Mouse (Mus musculus): ENCODE measurements around the gene Tmcc2. TPM values are rescaled to one million over a fixed set of nuclear protein-coding genes. Genes with fewer than 3 reads are reported as not detected.

The Tmcc2 gene
- total and polyA plus RNA-seq, 3 experiments = 4.1 to 7.2 TPM; not detected in 1

- Histone ChIP-seq H3K4me3 (ENCODE audit: control insufficient read depth in 1 of 2, insufficient read depth in 1 of 2, low read depth in 2 of 2, low read length in 2 of 2) (no peak overlapping the region), H3K9ac (ENCODE audit: control insufficient read depth, low read depth, low read length, poor library complexity, severe bottlenecking) (no peak overlapping the region), H3K79me2 (ENCODE audit: control insufficient read depth, insufficient read depth, low read length, poor library complexity) (no peaks in the 10 kb centered on the region), H3K36me3 (ENCODE audit: control insufficient read depth in 1 of 2, insufficient read depth in 2 of 2, low read length in 2 of 2) (peaks cover 0 to 20% of the 10 kb centered on the region in 2 experiments; a peak in 2 of 4 replicates), H3K27me3 (ENCODE audit: control insufficient read depth in 1 of 2, insufficient read depth in 2 of 2, low read length in 2 of 2) (no peaks in the 10 kb centered on the region), H3K9me3 (replicated peaks; ENCODE audit: insufficient read depth, low read length) (no peaks in the 10 kb centered on the region), H3K4me1 (ENCODE audit: control insufficient read depth in 1 of 2, insufficient read depth in 2 of 2, low read length in 2 of 2) (peaks cover 15 to 29% of the 10 kb centered on the region in 2 experiments), H3K27ac (ENCODE audit: control insufficient read depth, low read depth, low read length) (no peak overlapping the region)
- TF ChIP-seq CTCF (IDR thresholded peaks at IDR 0.05 in 2 of 3, conservative IDR thresholded peaks at IDR 0.05 in 1 of 3; ENCODE audit: control insufficient read depth in 1 of 3, insufficient read depth in 1 of 3, low read depth in 2 of 3, low read length in 3 of 3, poor library complexity in 1 of 3, severe bottlenecking in 1 of 3) (no peak), KAT2A (conservative IDR thresholded peaks at IDR 0.05; ENCODE audit: low read depth, low read length) (no peak), TBP (IDR thresholded peaks at IDR 0.05; ENCODE audit: low read depth, low read length) (no peak), ETS1 (IDR thresholded peaks at IDR 0.05; ENCODE audit: low read depth, low read length) (no peak), GATA1 (IDR thresholded peaks at IDR 0.05; ENCODE audit: low read depth, low read length) (no peak), RAD21 (IDR thresholded peaks at IDR 0.05; ENCODE audit: low read depth, low read length) (no peak), MAX (IDR thresholded peaks at IDR 0.05; ENCODE audit: low read length) (no peak), MEF2A (IDR thresholded peaks at IDR 0.05; ENCODE audit: extremely low read depth, insufficient replicate concordance, low read depth, low read length, poor library complexity, severe bottlenecking) (no peak), TAL1 (IDR thresholded peaks at IDR 0.05; ENCODE audit: low read length) (no peak)
- no peak for DNase-seq (ENCODE audit: low read depth, low spot score)
Measured at GRCm38 (mm10) chr1:132366235-132366634, 24.8 kb downstream of the Tmcc2 start.

- H3K36me3 ChIP-seq (ENCODE audit: control insufficient read depth in 1 of 2, insufficient read depth in 2 of 2, low read length in 2 of 2) = peaks cover 0 to 17% of the 10 kb centered on the region in 2 experiments; a peak in 2 of 4 replicates
Measured at GRCm38 (mm10) chr1:132365645-132366044, 25.4 kb downstream of the Tmcc2 start.

GRCm38 (mm10) chr1:132364896-132365557 lies 26.1 kb downstream of the Tmcc2 start:
- Histone ChIP-seq H3K9me3 (replicated peaks; ENCODE audit: insufficient read depth, low read length) (no peaks in the 10 kb centered on the region), H3K79me2 (ENCODE audit: control insufficient read depth, insufficient read depth, low read length, poor library complexity) (no peaks in the 10 kb centered on the region), H3K27me3 (ENCODE audit: control insufficient read depth in 1 of 2, insufficient read depth in 2 of 2, low read length in 2 of 2) (no peaks in the 10 kb centered on the region), H3K9ac (ENCODE audit: control insufficient read depth, low read depth, low read length, poor library complexity, severe bottlenecking) (no peak overlapping the region), H3K4me3 (ENCODE audit: control insufficient read depth in 1 of 2, insufficient read depth in 1 of 2, low read depth in 2 of 2, low read length in 2 of 2) (no peak overlapping the region), H3K4me1 (ENCODE audit: control insufficient read depth in 1 of 2, insufficient read depth in 2 of 2, low read length in 2 of 2) (peaks cover 9 to 20% of the 10 kb centered on the region in 2 experiments), H3K36me3 (ENCODE audit: control insufficient read depth in 1 of 2, insufficient read depth in 2 of 2, low read length in 2 of 2) (peaks cover 0 to 12% of the 10 kb centered on the region in 2 experiments; a peak in 2 of 4 replicates), H3K27ac (ENCODE audit: control insufficient read depth, low read depth, low read length) (no peak overlapping the region)
- no peak for DNase-seq (ENCODE audit: low read depth, low spot score)
- TF ChIP-seq NRF1 (IDR thresholded peaks at IDR 0.05; ENCODE audit: insufficient read depth, low read depth, low read length, poor library complexity, severe bottlenecking) (no peak), CTCF (IDR thresholded peaks at IDR 0.05 in 2 of 3, conservative IDR thresholded peaks at IDR 0.05 in 1 of 3; ENCODE audit: control insufficient read depth in 1 of 3, insufficient read depth in 1 of 3, low read depth in 2 of 3, low read length in 3 of 3, poor library complexity in 1 of 3, severe bottlenecking in 1 of 3) (no peak), MYC (IDR thresholded peaks at IDR 0.05; ENCODE audit: low read depth, low read length) (no peak), ETS1 (IDR thresholded peaks at IDR 0.05; ENCODE audit: low read depth, low read length) (no peak), CHD1 (IDR thresholded peaks at IDR 0.05; ENCODE audit: low read depth, low read length) (no peak), ZKSCAN1 (IDR thresholded peaks at IDR 0.05; ENCODE audit: low read depth, low read length) (no peak), ELF1 (IDR thresholded peaks at IDR 0.05; ENCODE audit: low read depth, low read length) (no peak), USF2 (IDR thresholded peaks at IDR 0.05; ENCODE audit: borderline replicate concordance in 1 of 2, insufficient read depth in 1 of 2, low read depth in 1 of 2, low read length in 2 of 2) (no peak), SMC3 (IDR thresholded peaks at IDR 0.05; ENCODE audit: low read depth, low read length) (no peak), TBP (IDR thresholded peaks at IDR 0.05; ENCODE audit: low read depth, low read length) (no peak), MYB (IDR thresholded peaks at IDR 0.05; ENCODE audit: low read depth, low read length) (no peak), UBTF (IDR thresholded peaks at IDR 0.05; ENCODE audit: borderline replicate concordance, insufficient read depth, low read depth, low read length) (no peak)

More at GRCm38 (mm10) chr1:132365645-132366044, 25.4 kb downstream of the Tmcc2 start:
- Histone ChIP-seq H3K4me1 (ENCODE audit: control insufficient read depth in 1 of 2, insufficient read depth in 2 of 2, low read length in 2 of 2) (peaks cover 12 to 25% of the 10 kb centered on the region in 2 experiments), H3K27ac (ENCODE audit: control insufficient read depth, low read depth, low read length) (no peak overlapping the region), H3K79me2 (ENCODE audit: control insufficient read depth, insufficient read depth, low read length, poor library complexity) (no peaks in the 10 kb centered on the region), H3K27me3 (ENCODE audit: control insufficient read depth in 1 of 2, insufficient read depth in 2 of 2, low read length in 2 of 2) (no peaks in the 10 kb centered on the region), H3K9me3 (replicated peaks; ENCODE audit: insufficient read depth, low read length) (no peaks in the 10 kb centered on the region), H3K9ac (ENCODE audit: control insufficient read depth, low read depth, low read length, poor library complexity, severe bottlenecking) (no peak overlapping the region), H3K4me3 (ENCODE audit: control insufficient read depth in 1 of 2, insufficient read depth in 1 of 2, low read depth in 2 of 2, low read length in 2 of 2) (no peak overlapping the region)
- TF ChIP-seq MYC (IDR thresholded peaks at IDR 0.05; ENCODE audit: low read depth, low read length) (no peak), GABPA (IDR thresholded peaks at IDR 0.05; ENCODE audit: low read depth, low read length) (no peak), MXI1 (IDR thresholded peaks at IDR 0.05; ENCODE audit: low read depth, low read length) (no peak), EP300 (IDR thresholded peaks at IDR 0.05; ENCODE audit: low read depth in 1 of 2, low read length in 2 of 2) (no peak), RCOR1 (IDR thresholded peaks at IDR 0.05; ENCODE audit: low read depth, low read length) (no peak), MAZ (IDR thresholded peaks at IDR 0.05; ENCODE audit: low read depth, low read length) (no peak), KAT2A (conservative IDR thresholded peaks at IDR 0.05; ENCODE audit: low read depth, low read length) (no peak), ETS1 (IDR thresholded peaks at IDR 0.05; ENCODE audit: low read depth, low read length) (no peak), ZMIZ1 (IDR thresholded peaks at IDR 0.05; ENCODE audit: low read depth, low read length) (no peak), TBP (IDR thresholded peaks at IDR 0.05; ENCODE audit: low read depth, low read length) (no peak), POLR2A (IDR thresholded peaks at IDR 0.05; ENCODE audit: control insufficient read depth in 1 of 2, insufficient read depth in 1 of 2, low read depth in 1 of 2, low read length in 2 of 2, poor library complexity in 1 of 2) (no peak)
- DNase-seq (ENCODE audit: low read depth, low spot score) = no peak

All from MEL (cell line).